ENCODE assay signal across 23 mouse cellular contexts in the genomic region with DNA sequence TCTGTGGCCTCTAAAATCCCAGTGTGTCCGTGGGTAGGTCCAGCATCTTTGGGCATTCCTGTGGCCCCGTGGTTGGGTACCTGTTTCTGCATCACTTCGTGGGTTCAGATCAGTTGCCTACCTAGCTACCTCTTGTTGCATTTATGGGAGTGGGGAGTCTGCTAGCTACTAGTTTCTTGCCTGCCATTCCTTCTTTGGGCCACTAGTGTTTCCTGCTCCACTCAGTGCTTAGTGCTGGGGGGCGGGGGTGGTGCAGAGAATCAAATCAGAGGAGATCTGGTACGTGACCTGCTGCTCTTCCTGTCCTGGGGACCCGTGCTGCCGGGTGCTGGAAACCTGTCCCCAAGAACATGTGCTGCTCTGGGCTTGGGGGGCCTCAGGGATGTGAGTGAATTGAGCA. TPM values are rescaled to one million over a fixed set of nuclear protein-coding genes. Genes with fewer than 3 reads are reported as not detected.
DNase-seq lines count a peak whose midpoint lies in the region; ATAC-seq and TF ChIP-seq lines count a peak whose summit lies in the region.
"Had no signal": no experiment of that assay in that cellular context is flagged by ENCODE, and none has a peak within 500 bp of the region (broad histone marks: within the 10 kb centered on the region; RNA-seq: fewer than 3 reads in every experiment).

No protein-coding gene starts in this region.

- peaks cover 26% of the 10 kb centered on the region for H3K4me1 ChIP-seq in cerebellum, adult 2 months (ENCODE audit: control insufficient read depth, insufficient read depth, low read length)
- peaks cover 25% of the 10 kb centered on the region for H3K4me1 ChIP-seq in heart, embryonic 10.5 days

- WGBS in cerebellum, adult 2 months: 65% methylated on average over 7 of the region's 7 CpGs
- 73% methylated on average over 7 of the region's 7 CpGs for WGBS in heart, embryonic 10.5 days

- no peaks in the 10 kb centered on the region for H3K36me3 ChIP-seq in heart, embryonic 10.5 days
- H3K36me3 ChIP-seq: embryonic facial prominence, embryonic 15.5 days; forebrain, embryonic 10.5 days; G1E; heart, embryonic 15.5 days; hindbrain, embryonic 10.5 days had no signal

- 0 out of 2 replicates have a peak, but pooled peaks have one; percentile 21 for ATAC-seq in megakaryocyte-erythroid progenitor cell, adult 5-6 weeks (replicated peaks; ENCODE audit: low FRiP score, low TSS enrichment, poor library complexity, severe bottlenecking)
- ATAC-seq in activated CD4-positive, CD25-positive, alpha-beta regulatory T cell, adult 4 months: no peak
- ATAC-seq: CD4-positive, CD25-positive, alpha-beta regulatory T cell, adult 4 months; forebrain, embryonic 14.5 days; intestine, embryonic 16.5 days had no signal

- H3K27ac ChIP-seq in cerebellum, adult 2 months (ENCODE audit: insufficient read depth, low read length): no peak overlapping the region
- no peak overlapping the region for H3K27ac ChIP-seq in heart, embryonic 10.5 days
- peak overlapping the region; percentile 59; the same call in 1 of the 2 replicates for H3K27ac ChIP-seq in layer of hippocampus, adult 2 months
- H3K27ac ChIP-seq: embryonic facial prominence, embryonic 15.5 days; forebrain, embryonic 10.5 days; heart, embryonic 15.5 days; hindbrain, embryonic 10.5 days had no signal

- no peak overlapping the region for H3K4me3 ChIP-seq in cerebellum, adult 2 months (replicated peaks; ENCODE audit: insufficient read depth, low read depth, low read length)
- no peak overlapping the region for H3K4me3 ChIP-seq in heart, embryonic 10.5 days
- H3K4me3 ChIP-seq in layer of hippocampus, adult 2 months: no peak overlapping the region; the same call in 1 of the 2 replicates
- H3K4me3 ChIP-seq: embryonic facial prominence, embryonic 15.5 days; erythroblast, embryonic 14.5 days; forebrain, embryonic 10.5 days; heart, embryonic 15.5 days; hindbrain, embryonic 10.5 days had no signal

- DNase-seq in cerebellum, adult 2 months: no peak
- DNase-seq in cerebellum, adult 8-10 months: no peak
- DNase-seq in heart, embryonic 10.5 days (ENCODE audit: low spot score): peak; percentile 75
- no peak for DNase-seq in heart, postnatal 25 days (ENCODE audit: low spot score)
- DNase-seq in layer of hippocampus, adult 2 months (ENCODE audit: low spot score in 2 of 2): no peak
- no peak for DNase-seq in layer of hippocampus, adult 11-12 months (ENCODE audit: low spot score)
- DNase-seq: adrenal gland, postnatal 14 days; B cell, adult 2 months; cerebellum, adult 11-12 months; gastrocnemius, postnatal 10 days; heart, adult 18-20 months; heart, postnatal 14 days had no signal

- no peaks in the 10 kb centered on the region for H3K9me3 ChIP-seq in heart, embryonic 10.5 days
- H3K9me3 ChIP-seq: embryonic facial prominence, embryonic 15.5 days; forebrain, embryonic 10.5 days; heart, embryonic 15.5 days; hindbrain, embryonic 10.5 days had no signal

- intact Hi-C loops in heart, postnatal 25 days (cut with DNase I): no loop called here

- peak; percentile 24; the same call in 1 of the 2 replicates for TF ChIP-seq CTCF in cerebellum, adult 2 months (IDR thresholded peaks at IDR 0.05; ENCODE audit: borderline replicate concordance, insufficient read depth, low read depth, low read length)
- TF ChIP-seq CTCF in layer of hippocampus, adult 2 months (conservative IDR thresholded peaks at IDR 0.05): peak; percentile 60

- no peak for TF ChIP-seq POLR2A in cerebellum, adult 2 months (IDR thresholded peaks at IDR 0.05; ENCODE audit: borderline replicate concordance, insufficient read depth, low read length)

- no peaks in the 10 kb centered on the region for H3K27me3 ChIP-seq in cerebellum, adult 2 months (ENCODE audit: control insufficient read depth, insufficient read depth, low read length)
- H3K27me3 ChIP-seq in heart, embryonic 10.5 days (ENCODE audit: insufficient read depth, poor library complexity, severe bottlenecking): peaks cover 98% of the 10 kb centered on the region

RNA-seq across cellular contexts. Expression of gene Dlgap4, which starts 3.0 kb away (rescaled TPM):
- 126 and 130 TPM in 2 replicates for polyA plus RNA-seq in cerebellum, adult 2 months (2012; rRNA removed)
- polyA plus RNA-seq in heart, embryonic 10.5 days (2016; fragmentation: Nextera tagmentation; extraction: Ambion mirVana): 71.6 and 95.7 TPM in 2 replicates
- total RNA-seq in heart, postnatal 25 days (2021): 10 to 100 TPM; 30.1 to 41.8 TPM
- 100 to 1,000 TPM; 194 to 198 TPM for total RNA-seq in layer of hippocampus, adult 2 months (2021)
- 9.0 and 23.4 TPM in 2 replicates for total RNA-seq in megakaryocyte-erythroid progenitor cell, adult 5-6 weeks (2014; fragmentation: Nextera tagmentation)
- total RNA-seq in megakaryocyte-erythroid progenitor cell, adult 5-6 weeks (2017): 4.0 and 10.9 TPM in 2 replicates
- polyA plus RNA-seq in activated CD4-positive, CD25-positive, alpha-beta regulatory T cell, adult 4 months (2017; shearing (Covaris generic)): 10 to 100 TPM; 56.8 to 71.9 TPM

Comparison
In these comparisons a context has a peak if more than half of its experiments do, and no peak if none do; other contexts are left out.
1. RNA of gene Dlgap4, which starts 3.0 kb away (total RNA-seq): 194 to 198 TPM in layer of hippocampus, adult 2 months; 30.1 to 41.8 TPM in heart, postnatal 25 days and 4.0 to 23.4 TPM in megakaryocyte-erythroid progenitor cell, adult 5-6 weeks; every median in the first group is over 4 times any median in the second.